Mouse (Mus musculus): ENCODE data around the gene BC051665.

The BC051665 gene

GRCm38 (mm10) chr13:60786264-60786663 lies at the start of gene BC051665:
TSS of gene BC051665 (minus strand) at chr13:60786364.
- DNase-seq (ENCODE audit: low spot score): no peak

- DNase-seq (ENCODE audit: low spot score): peak; percentile 48
These were observed 39.9 kb upstream of the BC051665 start for GRCm38 (mm10) chr13:60826052-60826451.

- DNase-seq (ENCODE audit: low spot score): no peak
These were observed 34.5 kb upstream of the BC051665 start for GRCm38 (mm10) chr13:60820486-60821175.

- peak; percentile 30 for DNase-seq (ENCODE audit: low spot score)
These were observed 33.3 kb upstream of the BC051665 start for GRCm38 (mm10) chr13:60819469-60819868.

GRCm38 (mm10) chr13:60813722-60814121 lies 27.6 kb upstream of the BC051665 start:
- DNase-seq (ENCODE audit: low spot score): peak; percentile 17

- no peak for DNase-seq (ENCODE audit: low spot score)
These were observed 26.6 kb upstream of the BC051665 start for GRCm38 (mm10) chr13:60812768-60813167.

- DNase-seq (ENCODE audit: low spot score): no peak
These were observed 23.5 kb upstream of the BC051665 start for GRCm38 (mm10) chr13:60809690-60810089.

- no peak for DNase-seq (ENCODE audit: low spot score)
These were observed 16.6 kb upstream of the BC051665 start, which contains the start of gene Ctsll3 for GRCm38 (mm10) chr13:60802749-60803148. TSS of gene Ctsll3 (minus strand) at chr13:60802849.

GRCm38 (mm10) chr13:60789466-60789865 lies 3.3 kb upstream of the BC051665 start:
- DNase-seq (ENCODE audit: low spot score): no peak

- DNase-seq (ENCODE audit: low spot score): no peak
These were observed 2.9 kb downstream of the BC051665 start for GRCm38 (mm10) chr13:60783301-60783700.

GRCm38 (mm10) chr13:60780534-60780933 lies 5.6 kb downstream of the BC051665 start:
- DNase-seq (ENCODE audit: low spot score): no peak

- DNase-seq (ENCODE audit: low spot score): no peak
These were observed 25.0 kb downstream of the BC051665 start for GRCm38 (mm10) chr13:60761161-60761560.

GRCm38 (mm10) chr13:60760392-60760791 lies 25.8 kb downstream of the BC051665 start:
- DNase-seq (ENCODE audit: low spot score): no peak

- peak; percentile 29 for DNase-seq (ENCODE audit: low spot score)
These were observed 27.0 kb downstream of the BC051665 start for GRCm38 (mm10) chr13:60759136-60759535.

GRCm38 (mm10) chr13:60757292-60757691 lies 28.9 kb downstream of the BC051665 start:
- DNase-seq (ENCODE audit: low spot score): no peak

GRCm38 (mm10) chr13:60755251-60755650 lies 30.9 kb downstream of the BC051665 start:
- no peak for DNase-seq (ENCODE audit: low spot score)

GRCm38 (mm10) chr13:60753216-60753615 lies 32.9 kb downstream of the BC051665 start:
- no peak for DNase-seq (ENCODE audit: low spot score)

- DNase-seq (ENCODE audit: low spot score): no peak
These were observed 35.2 kb downstream of the BC051665 start for GRCm38 (mm10) chr13:60750930-60751329.

GRCm38 (mm10) chr13:60748556-60748955 lies 37.6 kb downstream of the BC051665 start:
- no peak for DNase-seq (ENCODE audit: low spot score)

GRCm38 (mm10) chr13:60747201-60747600 lies 39.0 kb downstream of the BC051665 start:
- no peak for DNase-seq (ENCODE audit: low spot score)

GRCm38 (mm10) chr13:60746271-60746670 lies 39.9 kb downstream of the BC051665 start:
- DNase-seq (ENCODE audit: low spot score): no peak

- DNase-seq (ENCODE audit: low spot score): no peak
These were observed 40.8 kb downstream of the BC051665 start for GRCm38 (mm10) chr13:60745358-60745757.

- no peak for DNase-seq (ENCODE audit: low spot score)
These were observed 41.4 kb downstream of the BC051665 start for GRCm38 (mm10) chr13:60744736-60745135.

GRCm38 (mm10) chr13:60744078-60744460 lies 42.1 kb downstream of the BC051665 start:
- DNase-seq (ENCODE audit: low spot score): peak; percentile 83

Measured in lung, postnatal 25 days (tissue).